Mouse (Mus musculus) limb, embryonic 15.5 days (tissue): ENCODE measurements around the gene 1110059E24Rik. TPM values are rescaled to one million over a fixed set of nuclear protein-coding genes. Genes with fewer than 3 reads are reported as not detected.

Source experiments
- ATAC-seq: fragments of 200-750 bp; cut with Nextera tagmentation; 2 replicates; pipeline ENCODE4 v1.8.0; 2017; ENCODE audit warnings: low read depth, moderate TSS enrichment; ENCODE audit not compliant: insufficient number of reproducible peaks, low FRiP score, low TSS enrichment
- H3K27ac ChIP-seq: fragments of 300-500 bp; sonication (generic); 2 replicates; pipeline ENCODE4 v1.5.1; 2015; ENCODE audit warnings: moderate library complexity, mild to moderate bottlenecking, inconsistent platforms
- H3K27me3 ChIP-seq: fragments of 300-500 bp; sonication (generic); 2 replicates; pipeline ENCODE4 v1.6.1; 2015; ENCODE audit warnings: inconsistent platforms
- H3K36me3 ChIP-seq: fragments of 300-500 bp; sonication (generic); 2 replicates; pipeline ENCODE4 v1.6.1; 2015; ENCODE audit warnings: inconsistent platforms
- H3K4me1 ChIP-seq: fragments of 300-500 bp; sonication (generic); 2 replicates; pipeline ENCODE4 v1.6.1; 2015; ENCODE audit warnings: inconsistent platforms
- H3K4me2 ChIP-seq: fragments of 300-500 bp; sonication (generic); 2 replicates; pipeline ENCODE4 v1.6.1; 2015; ENCODE audit warnings: mild to moderate bottlenecking, inconsistent platforms
- H3K4me3 ChIP-seq: fragments of 300-500 bp; sonication (generic); 2 replicates; pipeline ENCODE4 v1.5.1; 2015; ENCODE audit warnings: mild to moderate bottlenecking, inconsistent platforms
- H3K9ac ChIP-seq: fragments of 300-500 bp; sonication (generic); 2 replicates; pipeline ENCODE4 v1.6.1; 2015; ENCODE audit warnings: inconsistent platforms
- H3K9me3 ChIP-seq: fragments of 300-500 bp; sonication (generic); 2 replicates; pipeline ENCODE4 v1.6.1; 2016; ENCODE audit warnings: inconsistent platforms
- WGBS: fragments of 180-500 bp; shearing (Covaris S2); methylation state at CpG from one replicate; pipeline ENCODE4 v1.1.7; 2015; 5-methylcytosine and 5-hydroxymethylcytosine counted together
- polyA plus RNA-seq: library from polyadenylated mRNA; unstranded; fragments of >200 nt; fragmentation: Nextera tagmentation; extraction: Ambion mirVana; gene quantifications from 2 replicates; pipeline ENCODE4 v1.2.1, GENCODE M21; 2015

Gene 1110059E24Rik
- polyA plus RNA-seq, 1 experiment from 2014 or later, result 52.2 TPM

DNA sequence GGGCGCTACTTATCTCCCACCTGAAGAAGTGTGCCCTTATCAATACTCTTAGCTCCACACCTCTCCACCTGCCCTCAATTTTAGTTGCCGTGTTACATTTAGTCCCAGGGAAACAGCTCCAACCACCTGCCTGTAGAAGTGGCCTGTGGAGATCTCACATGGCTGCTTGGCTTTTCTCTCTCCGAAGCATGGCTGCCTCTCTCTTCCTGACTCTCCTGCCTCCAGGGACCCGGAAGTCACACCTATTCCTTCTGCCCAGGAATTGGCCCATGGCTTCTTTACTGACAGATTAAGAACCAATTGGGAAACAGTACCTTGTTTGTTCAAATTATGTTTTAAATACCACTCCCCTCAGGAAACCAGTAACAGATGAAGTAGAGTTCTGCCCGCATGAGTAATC, 86.3 kb downstream of the 1110059E24Rik start:
- Histone ChIP-seq H3K36me3 (no peaks in the 10 kb centered on the region), H3K4me2 (no peak overlapping the region), H3K4me1 (no peaks in the 10 kb centered on the region), H3K27me3 (no peaks in the 10 kb centered on the region), H3K27ac (no peak overlapping the region), H3K9me3 (no peaks in the 10 kb centered on the region), H3K9ac (no peak overlapping the region), H3K4me3 (no peak overlapping the region)
- no peak for ATAC-seq
- 80% methylated on average over 5 of the region's 5 CpGs for WGBS

DNA sequence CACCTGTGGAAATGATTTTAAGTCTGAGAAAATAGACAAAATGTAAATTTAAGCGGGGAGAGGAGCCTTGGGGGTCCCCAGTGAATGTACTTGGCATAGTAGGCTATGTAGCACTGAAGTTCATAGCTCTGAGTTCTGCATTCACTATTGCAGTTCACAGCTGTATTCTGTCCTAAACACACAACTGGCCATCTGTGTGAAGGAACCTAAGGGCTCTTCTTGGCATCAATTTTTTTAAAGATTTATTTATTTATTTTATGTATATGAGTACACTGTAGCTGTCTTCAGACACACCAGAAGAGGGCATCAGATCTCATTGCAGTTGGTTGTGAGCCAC, 88.3 kb downstream of the 1110059E24Rik start:
- no peaks in the 10 kb centered on the region for H3K36me3 ChIP-seq
- H3K27me3 ChIP-seq, result no peaks in the 10 kb centered on the region
- no peaks in the 10 kb centered on the region for H3K9me3 ChIP-seq
- no peak overlapping the region for H3K9ac ChIP-seq
- no peak overlapping the region for H3K4me3 ChIP-seq
- ATAC-seq, result no peak
- no peak overlapping the region for H3K4me2 ChIP-seq
- 4% methylated on average over 1 of the region's 1 CpGs for WGBS
- no peak overlapping the region for H3K27ac ChIP-seq
- H3K4me1 ChIP-seq, result no peaks in the 10 kb centered on the region

DNA sequence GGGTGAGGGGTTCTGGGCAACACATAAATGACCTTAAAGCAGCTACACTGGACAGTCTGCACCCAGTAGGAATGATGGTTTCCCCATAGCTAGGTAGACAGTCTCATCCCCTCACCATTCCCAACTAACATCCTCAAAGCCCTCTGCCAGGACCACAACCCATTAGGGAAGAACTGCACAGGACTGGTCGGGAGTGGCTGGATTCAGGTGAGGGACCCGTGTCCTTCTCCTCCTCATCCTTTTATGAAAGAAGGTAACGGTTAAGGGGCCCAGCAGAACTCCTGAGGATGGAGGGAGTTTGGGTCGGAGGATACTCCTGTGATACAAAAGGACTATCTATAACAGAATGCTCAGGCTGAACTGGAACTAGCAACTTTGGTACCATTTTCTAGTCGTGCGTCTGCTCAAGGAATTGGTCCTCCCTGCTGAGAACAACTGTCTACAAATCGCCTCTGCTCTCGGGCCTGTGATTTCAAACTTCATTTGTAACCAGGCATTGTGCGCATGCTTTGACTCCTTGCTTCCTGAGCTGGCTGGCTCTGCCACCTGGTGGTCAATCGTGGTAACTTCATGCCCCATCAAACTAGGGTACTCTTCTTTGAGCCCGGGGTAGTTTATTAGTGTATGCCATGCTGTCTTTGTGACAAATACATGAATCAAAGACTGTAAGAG, 88.9 kb downstream of the 1110059E24Rik start:
- no peak overlapping the region for H3K27ac ChIP-seq
- no peak overlapping the region for H3K4me2 ChIP-seq
- H3K9ac ChIP-seq, result no peak overlapping the region
- ATAC-seq, result no peak
- H3K27me3 ChIP-seq, result no peaks in the 10 kb centered on the region
- 25% methylated on average over 11 of the region's 11 CpGs for WGBS
- H3K36me3 ChIP-seq, result no peaks in the 10 kb centered on the region
- H3K4me1 ChIP-seq, result no peaks in the 10 kb centered on the region
- no peaks in the 10 kb centered on the region for H3K9me3 ChIP-seq
- H3K4me3 ChIP-seq, result no peak overlapping the region

DNA sequence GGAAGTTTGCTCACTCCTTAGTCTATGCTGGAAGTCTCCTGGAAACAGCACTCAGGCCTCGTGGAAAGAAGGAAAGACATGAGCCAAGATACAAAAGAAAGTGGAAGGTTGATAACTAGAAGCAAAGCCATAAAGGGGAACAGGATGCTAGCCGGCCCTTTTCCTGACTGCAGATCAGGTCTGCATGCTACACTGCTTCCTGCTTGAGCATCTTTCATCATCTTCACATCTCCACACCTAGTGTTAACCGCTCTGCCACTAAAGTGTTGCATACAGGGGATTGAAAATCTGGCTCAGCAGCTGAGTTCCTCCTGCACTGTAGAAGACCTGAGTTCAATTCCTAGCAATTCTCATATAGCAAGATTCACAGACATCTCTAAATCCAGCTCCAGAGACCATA, 89.8 kb downstream of the 1110059E24Rik start:
- Histone ChIP-seq H3K4me1 (no peaks in the 10 kb centered on the region), H3K9ac (no peak overlapping the region), H3K27me3 (no peaks in the 10 kb centered on the region), H3K4me3 (no peak overlapping the region), H3K27ac (no peak overlapping the region), H3K9me3 (no peaks in the 10 kb centered on the region), H3K4me2 (no peak overlapping the region), H3K36me3 (no peaks in the 10 kb centered on the region)
- WGBS, result 73% methylated on average over 3 of the region's 3 CpGs
- no peak for ATAC-seq

DNA sequence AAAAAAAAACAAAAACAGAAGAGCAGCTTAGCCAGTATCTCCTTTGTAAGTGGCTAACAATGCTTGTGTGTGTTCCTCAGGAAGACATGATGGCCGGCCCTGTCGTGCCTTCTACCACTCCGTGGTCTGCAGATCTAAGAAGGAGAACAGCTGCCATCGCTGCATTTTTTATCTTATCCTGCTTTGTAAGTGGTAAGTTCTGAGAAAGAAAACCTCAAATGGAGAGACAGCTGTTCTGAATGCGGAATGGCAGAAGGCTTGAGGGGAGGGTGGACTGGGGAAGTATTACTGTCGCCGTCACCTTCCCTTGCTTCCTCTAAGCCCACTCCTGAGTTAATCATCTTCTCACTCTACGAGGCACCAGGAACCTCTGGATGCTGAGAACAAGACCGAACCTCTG, 100.0 kb downstream of the 1110059E24Rik start:
- Histone ChIP-seq H3K9ac (no peak overlapping the region), H3K4me2 (no peak overlapping the region), H3K36me3 (no peaks in the 10 kb centered on the region), H3K27ac (no peak overlapping the region), H3K4me1 (no peaks in the 10 kb centered on the region), H3K4me3 (no peak overlapping the region), H3K27me3 (no peaks in the 10 kb centered on the region), H3K9me3 (no peaks in the 10 kb centered on the region)
- WGBS, result 81% methylated on average over 9 of the region's 9 CpGs
- ATAC-seq, result no peak

DNA sequence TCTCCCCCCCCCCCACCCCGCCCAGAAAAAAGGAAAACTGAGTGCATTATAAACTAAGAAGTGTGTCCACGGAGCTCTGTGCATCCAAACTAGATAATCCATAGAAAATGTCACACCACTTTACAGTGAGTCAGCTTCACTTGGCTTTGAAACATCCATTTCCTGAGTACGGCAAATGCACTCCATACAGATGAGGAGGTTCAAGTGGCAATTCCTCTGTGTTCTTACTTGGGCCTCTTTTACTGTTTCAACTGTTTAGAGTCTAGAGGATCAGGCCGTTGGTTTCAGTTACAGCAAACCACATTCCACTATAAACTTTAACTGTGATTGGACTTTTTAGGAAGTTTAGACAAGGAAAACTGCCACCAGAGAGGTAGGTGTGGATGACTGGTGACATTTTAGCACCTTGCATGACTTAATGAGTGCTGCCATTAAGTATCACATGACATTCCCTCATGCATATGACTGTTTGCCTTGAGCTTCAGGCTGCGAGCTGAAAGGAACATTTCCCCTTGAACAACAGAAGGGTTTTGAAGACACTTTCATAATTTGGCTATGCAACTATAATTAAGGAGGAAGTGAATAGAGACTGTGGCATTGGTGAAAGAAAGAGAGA, 100.7 kb downstream of the 1110059E24Rik start:
- Histone ChIP-seq H3K27me3 (no peaks in the 10 kb centered on the region), H3K4me2 (no peak overlapping the region), H3K36me3 (no peaks in the 10 kb centered on the region), H3K9me3 (no peaks in the 10 kb centered on the region), H3K27ac (no peak overlapping the region), H3K9ac (no peak overlapping the region), H3K4me3 (no peak overlapping the region), H3K4me1 (no peaks in the 10 kb centered on the region)
- ATAC-seq, result no peak
- 52% methylated on average over 4 of the region's 5 CpGs for WGBS

DNA sequence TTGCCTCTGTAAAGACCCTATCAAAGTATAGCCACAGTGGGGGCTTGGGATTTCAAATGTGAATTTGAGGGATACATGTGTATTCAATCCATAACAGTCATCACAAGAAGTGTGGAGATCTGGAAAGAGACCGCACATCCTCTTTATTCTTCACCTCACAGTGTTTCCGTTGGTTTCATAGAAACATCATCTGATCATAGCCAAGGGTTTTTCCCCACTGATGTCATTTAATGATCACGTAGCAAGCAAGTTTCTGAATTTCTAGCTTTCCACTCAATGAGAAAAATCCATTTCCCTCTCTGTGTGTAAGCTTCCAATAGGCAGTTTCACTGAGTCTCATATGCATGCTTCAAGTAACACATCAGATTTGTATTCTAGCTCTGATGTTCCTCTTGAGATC, 103.1 kb downstream of the 1110059E24Rik start:
- no peaks in the 10 kb centered on the region for H3K9me3 ChIP-seq
- H3K9ac ChIP-seq, result no peak overlapping the region
- 86% methylated on average over 3 of the region's 3 CpGs for WGBS
- H3K4me1 ChIP-seq, result no peaks in the 10 kb centered on the region
- no peaks in the 10 kb centered on the region for H3K36me3 ChIP-seq
- H3K4me2 ChIP-seq, result no peak overlapping the region
- ATAC-seq, result no peak
- H3K4me3 ChIP-seq, result no peak overlapping the region
- no peaks in the 10 kb centered on the region for H3K27me3 ChIP-seq
- no peak overlapping the region for H3K27ac ChIP-seq

DNA sequence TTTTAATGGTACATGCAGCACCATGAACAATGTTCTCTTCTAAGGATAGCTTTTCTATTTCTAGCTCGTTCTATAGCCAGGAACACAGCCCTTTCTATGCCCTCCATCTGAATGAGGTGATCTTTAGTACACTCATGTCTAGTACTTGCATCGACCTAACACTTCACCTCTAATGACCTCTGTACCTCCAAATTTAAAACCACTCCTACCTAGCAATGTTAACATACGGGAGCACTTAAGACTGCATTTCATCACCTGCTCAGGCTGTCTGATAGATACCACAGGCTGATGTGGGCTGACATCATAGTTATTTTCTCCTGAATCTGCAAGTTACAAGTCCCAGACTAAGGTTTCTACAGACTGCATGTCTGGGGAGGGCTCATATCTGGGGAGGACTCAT, 103.8 kb downstream of the 1110059E24Rik start:
- H3K27me3 ChIP-seq, result no peaks in the 10 kb centered on the region
- H3K27ac ChIP-seq, result no peak overlapping the region
- no peaks in the 10 kb centered on the region for H3K9me3 ChIP-seq
- no peak overlapping the region for H3K9ac ChIP-seq
- H3K4me1 ChIP-seq, result no peaks in the 10 kb centered on the region
- no peaks in the 10 kb centered on the region for H3K36me3 ChIP-seq
- ATAC-seq, result no peak
- no peak overlapping the region for H3K4me2 ChIP-seq
- no peak overlapping the region for H3K4me3 ChIP-seq
- 60% methylated on average over 3 of the region's 3 CpGs for WGBS

DNA sequence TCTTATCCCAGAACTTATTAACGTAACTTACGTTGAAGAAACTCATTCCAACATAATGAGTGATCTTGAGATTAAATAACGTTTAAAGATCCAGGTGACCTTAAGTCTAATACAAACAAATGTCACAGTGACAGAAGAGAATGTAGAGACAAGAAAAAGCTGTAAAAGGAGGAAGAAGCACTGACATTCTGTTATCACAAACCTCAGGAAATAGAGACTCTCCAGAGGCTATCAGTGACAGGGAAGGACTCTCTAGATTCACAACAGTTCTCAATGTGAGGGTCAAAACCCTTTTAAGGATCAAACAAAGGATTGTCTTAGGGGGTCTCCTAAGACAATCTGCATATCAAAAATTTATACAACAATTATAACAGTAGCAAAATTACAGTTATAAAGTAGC, 115.7 kb downstream of the 1110059E24Rik start:
- no peak for ATAC-seq
- no peaks in the 10 kb centered on the region for H3K9me3 ChIP-seq
- no peak overlapping the region for H3K27ac ChIP-seq
- H3K9ac ChIP-seq, result no peak overlapping the region
- no peaks in the 10 kb centered on the region for H3K4me1 ChIP-seq
- WGBS, result 55% methylated on average over 3 of the region's 3 CpGs
- H3K4me2 ChIP-seq, result no peak overlapping the region
- no peaks in the 10 kb centered on the region for H3K36me3 ChIP-seq
- H3K4me3 ChIP-seq, result no peak overlapping the region
- H3K27me3 ChIP-seq, result no peaks in the 10 kb centered on the region

Other genes starting within 250 kb of the 1110059E24Rik start
- gene Gda, start 179.5 kb downstream of the 1110059E24Rik start, polyA plus RNA-seq, result 0.31 and 0.32 TPM in 2 replicates
- gene Abhd17b, start 209 bp upstream of the 1110059E24Rik start, polyA plus RNA-seq, result 21.9 and 28.3 TPM in 2 replicates
- 25.7 TPM in 2 replicates for gene Cemip2, start 125.4 kb upstream of the 1110059E24Rik start, polyA plus RNA-seq